Mouse (Mus musculus): ENCODE measurements around the gene Mindy4.

Gene Mindy4

GRCm38 (mm10) chr6:55344291-55345016 lies 141.3 kb downstream of the Mindy4 start:
- no peak for DNase-seq

- no peak for DNase-seq
These were observed 142.1 kb downstream of the Mindy4 start for GRCm38 (mm10) chr6:55345264-55345663.

GRCm38 (mm10) chr6:55346491-55346890 lies 143.3 kb downstream of the Mindy4 start:
- DNase-seq, result no peak

- no peak for DNase-seq
These were observed 144.8 kb downstream of the Mindy4 start for GRCm38 (mm10) chr6:55347711-55348571.

GRCm38 (mm10) chr6:55349231-55349630 lies 146.0 kb downstream of the Mindy4 start:
- no peak for DNase-seq

GRCm38 (mm10) chr6:55350383-55350952 lies 147.3 kb downstream of the Mindy4 start:
- no peak for DNase-seq

- no peak for DNase-seq
These were observed 148.5 kb downstream of the Mindy4 start for GRCm38 (mm10) chr6:55351712-55352111.

- DNase-seq, result no peak
These were observed 150.7 kb downstream of the Mindy4 start for GRCm38 (mm10) chr6:55353711-55354445.

- DNase-seq, result no peak
These were observed 151.4 kb downstream of the Mindy4 start for GRCm38 (mm10) chr6:55354456-55355117.

GRCm38 (mm10) chr6:55355575-55355974 lies 152.4 kb downstream of the Mindy4 start:
- no peak for DNase-seq

GRCm38 (mm10) chr6:55356017-55356703 lies 153.0 kb downstream of the Mindy4 start:
- DNase-seq, result no peak

GRCm38 (mm10) chr6:55356976-55357635 lies 153.9 kb downstream of the Mindy4 start:
- DNase-seq, result no peak

- DNase-seq, result no peak
These were observed 154.5 kb downstream of the Mindy4 start for GRCm38 (mm10) chr6:55357636-55358031.

GRCm38 (mm10) chr6:55358731-55359143 lies 155.6 kb downstream of the Mindy4 start:
- peak in 1 of 2 experiments; percentile 26 for DNase-seq

GRCm38 (mm10) chr6:55362663-55363062 lies 159.5 kb downstream of the Mindy4 start:
- DNase-seq, result no peak

- DNase-seq, result no peak
These were observed 163.9 kb downstream of the Mindy4 start for GRCm38 (mm10) chr6:55367126-55367525.
